Mouse (Mus musculus): ENCODE measurements around the gene Dpysl5.

DNA sequence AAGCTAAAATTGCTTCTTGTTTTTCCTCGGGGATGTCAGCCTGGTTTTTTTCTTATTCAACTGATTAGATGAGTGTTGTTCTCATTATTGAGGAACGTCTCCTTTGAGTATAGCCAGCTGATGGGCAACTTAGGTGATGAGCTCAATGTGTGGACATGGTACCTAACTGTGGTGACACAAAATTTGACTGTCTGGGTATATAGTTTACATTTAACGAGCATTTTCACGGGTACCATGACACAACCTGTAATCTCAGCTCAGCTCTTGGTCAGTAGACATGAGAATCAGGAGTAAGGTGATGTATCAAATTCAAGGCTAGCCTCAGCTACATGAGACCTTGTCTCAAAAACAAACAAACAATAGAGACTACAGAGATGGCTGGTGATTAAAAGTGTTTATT lies 6.1 kb downstream of the Dpysl5 start:
- TF ChIP-seq CTCF (IDR thresholded peaks at IDR 0.05; ENCODE audit: control insufficient read depth, insufficient read depth, insufficient replicate concordance, low read depth, low read length) (no peak), POLR2A (IDR thresholded peaks at IDR 0.05; ENCODE audit: control insufficient read depth, low read depth, low read length) (no peak)
